ENCODE assay signal across 18 mouse cellular contexts in the genomic region with DNA sequence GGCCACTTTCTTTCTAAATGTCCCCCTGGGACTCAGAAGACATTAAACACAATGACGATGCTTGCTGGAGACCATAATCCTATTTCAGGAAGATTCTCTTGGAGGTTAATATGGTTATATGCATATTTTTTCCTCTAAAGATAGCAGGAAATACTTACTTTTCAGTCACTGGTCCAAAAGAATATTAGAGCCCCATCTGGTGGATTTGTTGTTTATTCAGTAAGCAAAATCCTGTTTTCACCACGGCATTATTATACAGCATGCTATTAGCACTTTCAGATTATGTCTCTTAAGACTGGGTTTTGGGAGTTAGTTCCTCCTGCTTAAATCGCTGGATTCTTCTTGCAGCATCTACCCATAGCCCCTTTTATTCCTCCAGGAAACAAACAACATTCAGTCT.
DNase-seq lines count a peak whose midpoint lies in the region; ATAC-seq and TF ChIP-seq lines count a peak whose summit lies in the region.
"Had no signal": no experiment of that assay in that cellular context is flagged by ENCODE, and none has a peak within 500 bp of the region (broad histone marks: within the 10 kb centered on the region; RNA-seq: fewer than 3 reads in every experiment).

No protein-coding gene starts in this region.

- H3K4me3 ChIP-seq in intestine, postnatal 0 days (ENCODE audit: low read depth, low read length), result no peak overlapping the region
- H3K4me3 ChIP-seq in intestine, embryonic 15.5 days (replicated peaks), result no peak overlapping the region
- H3K4me3 ChIP-seq in midbrain, embryonic 11.5 days (ENCODE audit: low read depth, low read length), result no peak overlapping the region
- no peak overlapping the region for H3K4me3 ChIP-seq in midbrain, embryonic 16.5 days (ENCODE audit: low read depth, low read length)
- H3K4me3 ChIP-seq in stomach, postnatal 0 days (ENCODE audit: low read depth, low read length), result no peak overlapping the region
- H3K4me3 ChIP-seq: embryonic facial prominence, embryonic 12.5 days; forebrain, embryonic 10.5 days; heart, embryonic 10.5 days; liver, embryonic 13.5 days; neural tube, embryonic 15.5 days had no signal

- 64% methylated on average over 3 of the region's 3 CpGs for WGBS in intestine, postnatal 0 days
- 64% methylated on average over 3 of the region's 3 CpGs for WGBS in intestine, embryonic 15.5 days
- WGBS in midbrain, embryonic 11.5 days, result 83% methylated on average over 3 of the region's 3 CpGs
- 63% methylated on average over 3 of the region's 3 CpGs for WGBS in midbrain, embryonic 16.5 days
- 62% methylated on average over 3 of the region's 3 CpGs for WGBS in stomach, postnatal 0 days

- H3K27me3 ChIP-seq in intestine, postnatal 0 days (replicated peaks; ENCODE audit: control insufficient read depth, insufficient read depth, low read length), result no peaks in the 10 kb centered on the region
- H3K27me3 ChIP-seq in intestine, embryonic 15.5 days (replicated peaks), result no peaks in the 10 kb centered on the region
- no peaks in the 10 kb centered on the region for H3K27me3 ChIP-seq in midbrain, embryonic 11.5 days (ENCODE audit: control insufficient read depth, insufficient read depth, low read length)
- no peaks in the 10 kb centered on the region for H3K27me3 ChIP-seq in midbrain, embryonic 16.5 days (ENCODE audit: control insufficient read depth, insufficient read depth, low read depth, low read length)
- no peaks in the 10 kb centered on the region for H3K27me3 ChIP-seq in stomach, postnatal 0 days (ENCODE audit: control insufficient read depth, insufficient read depth, low read length)
- H3K27me3 ChIP-seq: embryonic facial prominence, embryonic 12.5 days; liver, embryonic 13.5 days; neural tube, embryonic 15.5 days had no signal

- no peak overlapping the region for H3K9ac ChIP-seq in intestine, postnatal 0 days (ENCODE audit: low read depth, low read length)
- H3K9ac ChIP-seq in intestine, embryonic 15.5 days, result no peak overlapping the region
- H3K9ac ChIP-seq in midbrain, embryonic 11.5 days (ENCODE audit: low read length), result no peak overlapping the region
- no peak overlapping the region for H3K9ac ChIP-seq in midbrain, embryonic 16.5 days (ENCODE audit: low read depth, low read length)
- H3K9ac ChIP-seq in stomach, postnatal 0 days (ENCODE audit: low read length), result no peak overlapping the region
- H3K9ac ChIP-seq: embryonic facial prominence, embryonic 12.5 days; liver, embryonic 13.5 days; neural tube, embryonic 15.5 days had no signal

- no peaks in the 10 kb centered on the region for H3K4me1 ChIP-seq in intestine, postnatal 0 days (replicated peaks; ENCODE audit: control insufficient read depth, insufficient read depth, low read length)
- H3K4me1 ChIP-seq in intestine, embryonic 15.5 days (replicated peaks), result no peaks in the 10 kb centered on the region
- no peaks in the 10 kb centered on the region for H3K4me1 ChIP-seq in midbrain, embryonic 11.5 days (ENCODE audit: control insufficient read depth, insufficient read depth, low read length)
- H3K4me1 ChIP-seq in midbrain, embryonic 16.5 days (ENCODE audit: control insufficient read depth, insufficient read depth, low read length), result no peaks in the 10 kb centered on the region
- no peaks in the 10 kb centered on the region for H3K4me1 ChIP-seq in stomach, postnatal 0 days (replicated peaks; ENCODE audit: control insufficient read depth, insufficient read depth)
- H3K4me1 ChIP-seq: embryonic facial prominence, embryonic 12.5 days; forebrain, embryonic 10.5 days; heart, embryonic 10.5 days; liver, embryonic 13.5 days; neural tube, embryonic 15.5 days had no signal

- no peak for TF ChIP-seq EP300 in stomach, postnatal 0 days (optimal IDR thresholded peaks at IDR 0.05)

- H3K36me3 ChIP-seq in intestine, postnatal 0 days (ENCODE audit: control insufficient read depth, insufficient read depth), result no peaks in the 10 kb centered on the region
- no peaks in the 10 kb centered on the region for H3K36me3 ChIP-seq in intestine, embryonic 15.5 days
- H3K36me3 ChIP-seq in midbrain, embryonic 11.5 days (ENCODE audit: control insufficient read depth, insufficient read depth, low read length), result no peaks in the 10 kb centered on the region
- H3K36me3 ChIP-seq in midbrain, embryonic 16.5 days (ENCODE audit: control insufficient read depth, insufficient read depth, low read length), result no peaks in the 10 kb centered on the region
- no peaks in the 10 kb centered on the region for H3K36me3 ChIP-seq in stomach, postnatal 0 days (ENCODE audit: control insufficient read depth, insufficient read depth, low read length)
- H3K36me3 ChIP-seq: embryonic facial prominence, embryonic 12.5 days; forebrain, embryonic 10.5 days; heart, embryonic 10.5 days; liver, embryonic 13.5 days; neural tube, embryonic 15.5 days had no signal

- no peak for ATAC-seq in intestine, postnatal 0 days
- no peak for ATAC-seq in intestine, embryonic 15.5 days
- ATAC-seq in midbrain, embryonic 11.5 days (ENCODE audit: low FRiP score), result no peak
- no peak for ATAC-seq in midbrain, embryonic 16.5 days
- no peak for ATAC-seq in stomach, postnatal 0 days (ENCODE audit: low FRiP score, low TSS enrichment)
- no peak for ATAC-seq in megakaryocyte progenitor cell, adult 5-6 weeks (replicated peaks; ENCODE audit: poor library complexity)

- H3K4me2 ChIP-seq in intestine, postnatal 0 days (replicated peaks; ENCODE audit: low read depth), result no peak overlapping the region
- no peak overlapping the region for H3K4me2 ChIP-seq in intestine, embryonic 15.5 days (replicated peaks)
- H3K4me2 ChIP-seq in midbrain, embryonic 11.5 days, result no peak overlapping the region
- no peak overlapping the region for H3K4me2 ChIP-seq in midbrain, embryonic 16.5 days (ENCODE audit: low read length)
- no peak overlapping the region for H3K4me2 ChIP-seq in stomach, postnatal 0 days (replicated peaks; ENCODE audit: low read depth)
- H3K4me2 ChIP-seq: embryonic facial prominence, embryonic 12.5 days; liver, embryonic 13.5 days; neural tube, embryonic 15.5 days had no signal

- H3K9me3 ChIP-seq in intestine, postnatal 0 days (ENCODE audit: control insufficient read depth), result no peaks in the 10 kb centered on the region
- H3K9me3 ChIP-seq in intestine, embryonic 15.5 days, result no peaks in the 10 kb centered on the region
- no peaks in the 10 kb centered on the region for H3K9me3 ChIP-seq in midbrain, embryonic 11.5 days (ENCODE audit: control insufficient read depth, low read length)
- H3K9me3 ChIP-seq in midbrain, embryonic 16.5 days (replicated peaks; ENCODE audit: control insufficient read depth, low read length, poor library complexity, severe bottlenecking), result no peaks in the 10 kb centered on the region
- H3K9me3 ChIP-seq in stomach, postnatal 0 days (ENCODE audit: control insufficient read depth, low read length), result no peaks in the 10 kb centered on the region
- H3K9me3 ChIP-seq: embryonic facial prominence, embryonic 12.5 days; forebrain, embryonic 10.5 days; heart, embryonic 10.5 days; liver, embryonic 13.5 days; neural tube, embryonic 15.5 days had no signal

- peak; percentile 69 for DNase-seq in midbrain, embryonic 11.5 days (ENCODE audit: low spot score, missing footprints)
- peak; percentile 54 for DNase-seq in brain, adult 2 months (ENCODE audit: low read depth, low spot score)
- no peak for DNase-seq in stomach, postnatal 0 days (ENCODE audit: low spot score)
- DNase-seq: adrenal gland, adult 8-10 months; cerebellum, postnatal 14 days; gastrocnemius, postnatal 14 days; kidney, adult 18-20 months; liver, embryonic 13.5 days; lung, postnatal 4 days; right cerebral cortex, postnatal 14 days had no signal

- H3K27ac ChIP-seq in intestine, postnatal 0 days (ENCODE audit: low read depth, low read length), result no peak overlapping the region
- no peak overlapping the region for H3K27ac ChIP-seq in intestine, embryonic 15.5 days
- no peak overlapping the region for H3K27ac ChIP-seq in midbrain, embryonic 11.5 days (ENCODE audit: low read depth, low read length)
- no peak overlapping the region for H3K27ac ChIP-seq in midbrain, embryonic 16.5 days (ENCODE audit: low read length)
- no peak overlapping the region for H3K27ac ChIP-seq in stomach, postnatal 0 days (replicated peaks)
- H3K27ac ChIP-seq: embryonic facial prominence, embryonic 12.5 days; forebrain, embryonic 10.5 days; heart, embryonic 10.5 days; liver, embryonic 13.5 days; neural tube, embryonic 15.5 days had no signal

- peak; percentile 55 for TF ChIP-seq CTCF in intestine, postnatal 0 days (IDR thresholded peaks at IDR 0.05; ENCODE audit: low read depth)
- TF ChIP-seq CTCF in stomach, postnatal 0 days (IDR thresholded peaks at IDR 0.05; ENCODE audit: low read depth), result peak; percentile 66
